Mouse (Mus musculus) limb, embryonic 11.5 days (tissue): Measurements from ENCODE around the gene Rspry1. TPM values are rescaled to one million over a fixed set of nuclear protein-coding genes. Genes with fewer than 3 reads are reported as not detected.

Source experiments
- ATAC-seq: fragments of 200-750 bp; cut with Nextera tagmentation; 2 replicates; pipeline ENCODE4 v1.8.0; 2017; ENCODE audit warnings: low read depth; ENCODE audit not compliant: insufficient number of reproducible peaks, low FRiP score, low TSS enrichment
- DNase-seq: peaks from one replicate; pipeline ENCODE4 v3.0.0-alpha.2; 2015; ENCODE audit warnings: low spot score
- H3K27ac ChIP-seq: fragments of 300-500 bp; sonication (generic); replicated peaks from 2 replicates; pipeline ENCODE4 v1.5.1; 2014; ENCODE audit warnings: low read depth, mild to moderate bottlenecking, low read length
- H3K27me3 ChIP-seq: fragments of 300-500 bp; sonication (generic); 2 replicates; pipeline ENCODE4 v1.6.1; 2014; ENCODE audit warnings: mild to moderate bottlenecking, low read length, mixed read lengths; ENCODE audit not compliant: control insufficient read depth, insufficient read depth
- H3K36me3 ChIP-seq: fragments of 300-500 bp; sonication (generic); 2 replicates; pipeline ENCODE4 v1.6.1; 2014; ENCODE audit warnings: mild to moderate bottlenecking, low read length, moderate library complexity, mixed read lengths; ENCODE audit not compliant: control insufficient read depth, insufficient read depth
- H3K4me1 ChIP-seq: fragments of 300-500 bp; sonication (generic); 2 replicates; pipeline ENCODE4 v1.6.1; 2014; ENCODE audit warnings: low read length, mixed read lengths; ENCODE audit not compliant: control insufficient read depth, insufficient read depth
- H3K4me2 ChIP-seq: fragments of 300-500 bp; sonication (generic); 2 replicates; pipeline ENCODE4 v1.6.1; 2014; ENCODE audit warnings: low read depth, mild to moderate bottlenecking, moderate library complexity; ENCODE audit not compliant: severe bottlenecking
- H3K4me3 ChIP-seq: fragments of 300-500 bp; sonication (generic); 2 replicates; pipeline ENCODE4 v1.5.1; 2014; ENCODE audit warnings: low read depth, low read length
- H3K9ac ChIP-seq: fragments of 300-500 bp; sonication (generic); 2 replicates; pipeline ENCODE4 v1.6.1; 2014; ENCODE audit warnings: mild to moderate bottlenecking, low read length
- H3K9me3 ChIP-seq: fragments of 300-500 bp; sonication (generic); 2 replicates; pipeline ENCODE4 v1.6.1; 2016; ENCODE audit warnings: low read length; ENCODE audit not compliant: control insufficient read depth
- WGBS: fragments of 180-500 bp; shearing (Covaris S2); extraction: QIAGEN DNeasy Blood & Tissue Kit; methylation state at CpG from one replicate; pipeline ENCODE4 v1.1.7; 2014; 5-methylcytosine and 5-hydroxymethylcytosine counted together
- polyA plus RNA-seq: library from polyadenylated mRNA; unstranded; fragments of >200 nt; fragmentation: Nextera tagmentation; extraction: Ambion mirVana; gene quantifications from 2 replicates; pipeline ENCODE4 v1.2.1, GENCODE M21; 2014

Gene Rspry1
- polyA plus RNA-seq, 1 experiment from 2014 or later = 43.1 TPM

- no peak for DNase-seq
Observed at GRCm38 (mm10) chr8:94699366-94699765, 97.6 kb downstream of the Rspry1 start.

DNA sequence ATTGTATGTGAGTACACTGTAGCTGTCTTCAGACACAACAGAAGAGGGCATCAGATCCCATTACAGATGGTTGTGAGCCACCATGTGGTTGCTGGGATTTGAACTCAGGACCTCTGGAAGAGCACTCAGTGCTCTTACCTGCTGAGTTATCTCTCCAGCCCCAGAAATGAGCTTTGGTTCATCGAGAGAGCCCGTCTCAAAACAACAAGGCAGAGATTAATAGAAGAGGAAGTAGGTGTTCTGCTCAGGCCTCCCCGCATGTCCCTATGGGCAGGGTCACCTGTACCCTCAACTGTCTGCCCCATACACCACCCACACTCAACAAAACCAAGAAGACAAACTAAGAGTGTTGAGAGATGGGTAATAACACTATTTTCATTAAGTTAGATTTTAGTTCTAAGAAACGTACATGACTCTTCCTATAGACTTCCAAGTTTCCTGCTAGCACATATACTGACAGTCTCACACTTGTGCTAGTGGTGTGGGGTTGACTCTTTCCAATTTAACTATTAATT, 98.7 kb downstream of the Rspry1 start:
- H3K9ac ChIP-seq = no peak overlapping the region
- no peak for ATAC-seq
- WGBS = 87% methylated on average over 4 of the region's 4 CpGs
- no peaks in the 10 kb centered on the region for H3K36me3 ChIP-seq
- no peak overlapping the region for H3K27ac ChIP-seq
- no peaks in the 10 kb centered on the region; the same call in 1 of the 2 replicates for H3K4me1 ChIP-seq
- H3K9me3 ChIP-seq = no peaks in the 10 kb centered on the region
- peaks cover 22% of the 10 kb centered on the region for H3K27me3 ChIP-seq
- no peak overlapping the region for H3K4me2 ChIP-seq
- DNase-seq = no peak
- H3K4me3 ChIP-seq = no peak overlapping the region

More at GRCm38 (mm10) chr8:94699366-94699765, 97.6 kb downstream of the Rspry1 start:
- Histone ChIP-seq H3K4me1 (peaks cover 3% of the 10 kb centered on the region; the same call in 1 of the 2 replicates), H3K4me2 (no peak overlapping the region), H3K27ac (no peak overlapping the region), H3K4me3 (no peak overlapping the region), H3K27me3 (peaks cover 33% of the 10 kb centered on the region), H3K9me3 (no peaks in the 10 kb centered on the region), H3K36me3 (no peaks in the 10 kb centered on the region), H3K9ac (no peak overlapping the region)
- ATAC-seq = no peak
- WGBS = 76% methylated on average over 16 of the region's 16 CpGs

- Histone ChIP-seq H3K9ac (no peak overlapping the region), H3K4me1 (no peaks in the 10 kb centered on the region), H3K4me3 (no peak overlapping the region), H3K27me3 (peaks cover 5% of the 10 kb centered on the region), H3K36me3 (no peaks in the 10 kb centered on the region), H3K4me2 (peak overlapping the region; percentile 40; the same call in 1 of the 2 replicates), H3K9me3 (no peaks in the 10 kb centered on the region), H3K27ac (no peak overlapping the region)
- ATAC-seq (no peak), DNase-seq (no peak)
- WGBS = 77% methylated on average over 3 of the region's 3 CpGs
Observed at GRCm38 (mm10) chr8:94702156-94702555, 100.4 kb downstream of the Rspry1 start.

- Histone ChIP-seq H3K4me1 (no peaks in the 10 kb centered on the region), H3K4me2 (peak overlapping the region; percentile 40), H3K27ac (no peak overlapping the region), H3K27me3 (no peaks in the 10 kb centered on the region), H3K4me3 (peak overlapping the region; percentile 34), H3K9ac (no peak overlapping the region), H3K9me3 (no peaks in the 10 kb centered on the region), H3K36me3 (no peaks in the 10 kb centered on the region)
- DNase-seq (peak; percentile 87), ATAC-seq (peak; percentile 76)
- WGBS = under 1% methylated on average over 35 of the region's 35 CpGs
Observed at GRCm38 (mm10) chr8:94702844-94703813, 101.4 kb downstream of the Rspry1 start.

DNA sequence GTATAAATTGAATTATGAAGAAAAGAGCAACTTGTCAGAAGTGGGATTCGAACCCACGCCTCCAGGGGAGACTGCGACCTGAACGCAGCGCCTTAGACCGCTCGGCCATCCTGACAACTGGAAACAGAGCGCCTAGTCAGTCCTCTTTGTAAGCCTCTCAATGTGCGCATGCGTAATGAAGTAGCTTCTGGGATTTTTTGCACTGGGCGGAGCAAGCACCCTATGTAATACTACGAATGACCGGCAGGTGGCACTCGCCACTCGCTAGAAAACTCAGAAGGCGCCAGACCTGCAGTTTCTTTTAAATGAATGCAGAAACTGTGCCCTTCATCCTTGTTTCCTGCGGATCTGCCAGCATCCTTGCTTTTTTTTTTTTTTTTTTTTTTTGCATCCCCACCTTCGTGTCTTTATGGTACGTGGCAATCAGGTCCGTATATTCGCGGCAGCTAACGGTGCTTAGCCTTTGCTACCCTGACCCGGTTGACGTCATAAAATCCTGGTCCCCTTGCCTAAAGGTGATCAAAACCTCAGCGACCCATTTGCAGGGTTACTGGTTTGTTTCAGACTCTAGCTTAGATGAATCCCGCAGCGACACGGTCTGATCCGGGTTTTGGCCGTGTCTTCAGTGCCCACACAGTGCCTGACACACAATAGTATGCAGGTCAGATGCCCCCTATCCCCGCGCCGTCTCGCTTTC, 102.4 kb downstream of the Rspry1 start:
- H3K27ac ChIP-seq = no peak overlapping the region
- H3K9me3 ChIP-seq = no peaks in the 10 kb centered on the region
- WGBS = under 1% methylated on average over 35 of the region's 35 CpGs
- DNase-seq = peak; percentile 100
- H3K4me3 ChIP-seq = peak overlapping the region; percentile 46
- no peaks in the 10 kb centered on the region for H3K36me3 ChIP-seq
- peak overlapping the region; percentile 62 for H3K4me2 ChIP-seq
- peak; percentile 91 for ATAC-seq
- no peaks in the 10 kb centered on the region for H3K27me3 ChIP-seq
- no peaks in the 10 kb centered on the region for H3K4me1 ChIP-seq
- peak overlapping the region; percentile 55 for H3K9ac ChIP-seq

GRCm38 (mm10) chr8:94704669-94704984, 102.9 kb downstream of the Rspry1 start:
- no peaks in the 10 kb centered on the region for H3K4me1 ChIP-seq
- peak overlapping the region; percentile 46 for H3K4me3 ChIP-seq
- no peaks in the 10 kb centered on the region for H3K36me3 ChIP-seq
- no peak overlapping the region for H3K27ac ChIP-seq
- H3K9me3 ChIP-seq = no peaks in the 10 kb centered on the region
- H3K27me3 ChIP-seq = no peaks in the 10 kb centered on the region
- DNase-seq (no peak), ATAC-seq (0 out of 2 replicates have a peak, but pooled peaks have one; percentile 1)
- H3K4me2 ChIP-seq = peak overlapping the region; percentile 62
- WGBS = 17% methylated on average over 9 of the region's 9 CpGs
- H3K9ac ChIP-seq = peak overlapping the region; percentile 55

DNA sequence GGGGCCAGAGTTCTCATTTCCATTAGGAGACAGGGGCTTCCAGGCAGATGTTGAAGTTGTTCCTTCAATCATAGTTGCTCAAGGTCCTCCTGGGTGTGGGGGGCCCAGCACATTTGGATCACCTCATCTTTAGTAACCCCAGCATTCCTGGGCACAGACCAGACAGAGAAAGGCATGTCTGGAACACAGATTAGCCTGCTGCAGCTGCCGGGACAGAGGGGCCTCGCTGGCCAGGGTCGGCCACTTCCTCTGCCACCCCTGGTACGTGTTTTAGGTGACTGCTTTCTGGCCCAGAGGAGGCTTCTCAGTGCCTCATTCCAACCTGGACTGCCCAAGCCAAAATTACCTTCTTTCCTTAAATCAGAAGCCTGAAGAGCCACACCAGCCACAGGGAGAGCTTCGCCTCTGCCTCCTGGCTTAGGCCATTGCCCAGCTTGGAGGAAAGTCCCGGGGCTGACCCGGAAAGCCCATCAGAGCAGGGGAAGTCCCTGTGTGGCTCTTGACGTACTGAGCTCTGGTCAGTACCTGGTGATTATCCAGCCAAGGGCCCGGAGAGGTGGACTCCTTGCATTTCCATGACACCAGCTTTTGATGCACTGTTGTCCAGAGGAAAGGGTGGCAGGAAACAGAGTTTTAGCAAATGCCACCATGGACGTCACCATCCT, 104.0 kb downstream of the Rspry1 start:
- H3K9ac ChIP-seq = no peak overlapping the region
- H3K4me3 ChIP-seq = no peak overlapping the region
- 0 out of 2 replicates have a peak, but pooled peaks cover 3% of the 10 kb centered on the region for H3K4me1 ChIP-seq
- no peaks in the 10 kb centered on the region for H3K27me3 ChIP-seq
- WGBS = 76% methylated on average over 10 of the region's 10 CpGs
- no peak overlapping the region for H3K4me2 ChIP-seq
- DNase-seq (no peak), ATAC-seq (no peak)
- no peak overlapping the region for H3K27ac ChIP-seq
- no peaks in the 10 kb centered on the region for H3K9me3 ChIP-seq
- no peaks in the 10 kb centered on the region for H3K36me3 ChIP-seq
